Mouse (Mus musculus) right cerebral cortex, postnatal 14 days (tissue): ENCODE measurements around the gene Xrra1.
"Not testable (repeated sequence)": the region's sequence is repeated elsewhere in the genome, so short reads cannot be mapped to it uniquely, and the experiment has no call there.

Source experiments
- DNase-seq: peaks from one replicate; pipeline ENCODE4 v3.0.0; 2022

Gene Xrra1

DNA sequence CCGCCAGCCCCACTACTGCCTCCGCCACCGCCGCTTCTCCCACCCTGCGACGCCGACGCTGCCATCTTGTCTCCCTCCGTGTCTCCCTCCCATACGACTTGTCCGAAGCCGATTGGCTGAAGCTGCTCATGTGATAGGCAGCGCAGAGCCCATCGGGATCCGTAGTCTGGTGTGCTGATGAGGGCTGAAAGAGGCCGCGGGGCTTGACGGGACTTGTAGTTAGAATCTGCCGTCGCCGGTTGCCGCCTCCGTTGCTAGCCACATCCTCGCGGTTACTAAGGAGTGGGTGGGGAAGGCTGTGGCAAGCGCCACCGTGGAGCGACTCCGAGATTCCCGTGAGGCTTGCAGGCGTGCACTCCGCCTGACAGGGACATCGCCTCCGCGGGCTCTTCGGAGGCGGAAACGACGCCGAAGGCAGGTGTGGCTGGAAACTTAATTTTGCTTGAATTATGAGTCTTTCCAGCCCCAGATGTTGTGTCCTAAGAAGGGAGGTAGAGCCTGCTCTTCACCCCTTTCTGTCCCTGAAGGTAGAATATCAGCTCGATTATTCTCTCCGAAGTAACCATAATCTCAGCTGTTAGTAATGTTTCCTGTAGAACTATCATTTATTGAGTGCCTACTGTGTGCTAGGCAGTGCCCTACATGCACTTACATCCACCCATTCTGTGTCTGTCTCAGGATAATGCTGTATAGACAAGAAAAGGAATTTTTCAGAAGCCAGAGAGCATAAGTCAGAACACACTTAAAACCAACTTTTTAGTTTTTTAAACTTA, at the start of gene Xrra1:
Xrra1 (plus strand) TSS at position 304 of the 773 bp plus-strand sequence.
- peak; percentile 98 for DNase-seq

DNA sequence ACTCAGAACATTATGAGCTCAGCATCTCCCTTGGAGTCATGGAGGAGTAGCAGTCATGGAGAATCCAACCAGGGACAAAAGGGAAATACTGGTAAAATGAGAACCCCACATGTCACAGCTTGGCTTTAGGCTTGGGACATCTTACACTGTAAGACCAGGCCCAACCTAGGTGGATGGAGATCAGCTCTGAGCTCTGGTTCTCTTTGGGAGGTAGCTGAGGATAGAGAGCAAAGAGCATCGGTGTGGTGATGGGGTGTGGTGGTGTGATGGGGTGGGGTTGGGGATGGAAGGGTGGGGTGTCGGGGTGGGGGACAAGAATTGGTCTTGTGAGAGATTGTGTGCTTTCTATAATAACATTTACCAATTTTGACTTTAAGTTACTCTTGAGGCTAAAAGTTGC, 48.1 kb upstream of the Xrra1 start:
- no peak for DNase-seq

DNA sequence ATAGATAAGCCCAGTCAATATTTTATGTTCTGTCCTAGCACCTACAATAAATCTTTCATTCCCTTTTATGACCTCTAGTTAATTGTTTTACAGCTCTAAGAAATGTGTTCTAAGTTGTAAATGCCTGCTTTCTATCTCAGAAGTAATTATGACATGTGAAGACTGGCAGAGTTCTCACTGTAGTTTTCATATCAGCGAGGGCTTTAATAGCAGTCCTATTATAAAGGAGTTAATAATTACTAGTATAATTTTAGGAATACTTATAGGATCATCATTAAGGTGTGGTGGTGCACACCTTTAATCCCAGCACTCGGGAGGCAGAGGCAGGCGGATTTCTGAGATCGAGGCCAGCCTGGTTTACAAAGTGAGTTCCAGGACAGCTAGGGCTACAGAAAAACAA, 47.3 kb upstream of the Xrra1 start:
- DNase-seq, result no peak

DNA sequence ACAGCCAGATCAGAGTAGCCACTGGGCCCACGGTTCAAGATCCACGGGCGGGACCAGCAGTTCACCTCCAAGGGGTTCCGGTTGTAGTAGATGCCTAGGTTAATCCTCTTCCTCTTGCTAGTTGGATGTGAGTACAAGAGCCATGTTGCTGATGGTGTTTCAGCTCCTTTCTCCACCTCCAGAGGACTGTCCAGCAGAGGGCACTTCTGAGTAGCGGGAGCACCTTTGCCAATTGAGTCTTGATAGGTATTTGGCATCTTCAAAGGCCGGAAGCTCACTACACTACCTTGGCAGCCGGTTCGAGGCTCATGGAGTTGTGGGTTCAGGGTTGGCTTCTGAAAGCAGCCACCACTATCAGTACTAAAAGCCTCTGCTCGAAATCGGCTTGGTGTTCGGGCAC, 45.5 kb upstream of the Xrra1 start:
- no peak for DNase-seq

DNA sequence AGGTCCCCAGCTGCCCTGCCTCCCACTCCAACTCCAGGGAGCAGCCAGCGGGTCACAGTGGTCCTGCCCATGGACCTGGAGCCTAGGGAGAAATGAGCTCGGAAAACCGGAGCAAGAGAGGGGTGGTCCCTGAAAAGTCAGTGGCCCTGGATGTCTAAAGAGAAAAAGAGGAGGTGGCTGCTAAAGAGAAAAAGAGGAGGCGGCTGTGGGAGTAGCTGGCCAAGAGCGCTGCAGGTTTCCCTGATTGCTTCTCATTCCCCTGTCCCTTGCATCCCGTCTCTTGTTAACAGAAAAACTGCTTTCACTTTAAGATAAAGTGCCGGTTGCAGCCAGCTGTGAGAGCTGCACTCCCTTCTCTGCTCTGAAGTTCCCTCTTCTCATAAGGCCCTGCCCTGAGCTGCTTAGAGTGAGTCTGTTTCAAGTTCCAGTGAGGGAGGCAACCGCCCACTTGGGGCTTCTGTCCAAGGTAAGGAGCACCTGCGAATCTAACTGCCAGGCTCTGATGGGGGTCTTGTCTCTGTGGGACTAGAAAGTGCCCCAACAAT, 40.7 kb upstream of the Xrra1 start:
- not testable (repeated sequence) for DNase-seq

DNA sequence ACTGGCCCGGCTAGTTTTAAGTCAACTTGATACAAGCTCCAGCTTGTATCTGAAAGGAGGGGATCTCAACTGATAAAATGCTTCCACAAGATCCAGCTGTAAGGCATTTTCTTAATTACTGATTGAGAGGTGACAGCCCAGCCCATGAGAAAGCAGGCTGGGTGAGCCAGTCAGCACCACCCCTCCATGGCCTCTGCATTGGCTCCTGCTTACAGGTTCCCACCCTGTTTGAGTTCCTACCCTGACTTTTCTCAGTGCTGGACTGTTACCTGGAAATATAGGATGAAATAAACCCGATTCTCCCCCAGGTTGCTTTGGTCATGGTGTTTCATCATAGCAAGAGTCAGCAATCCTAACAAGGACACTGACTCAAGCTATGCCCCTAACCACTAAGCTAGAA, 37.0 kb upstream of the Xrra1 start:
- DNase-seq, result no peak

DNA sequence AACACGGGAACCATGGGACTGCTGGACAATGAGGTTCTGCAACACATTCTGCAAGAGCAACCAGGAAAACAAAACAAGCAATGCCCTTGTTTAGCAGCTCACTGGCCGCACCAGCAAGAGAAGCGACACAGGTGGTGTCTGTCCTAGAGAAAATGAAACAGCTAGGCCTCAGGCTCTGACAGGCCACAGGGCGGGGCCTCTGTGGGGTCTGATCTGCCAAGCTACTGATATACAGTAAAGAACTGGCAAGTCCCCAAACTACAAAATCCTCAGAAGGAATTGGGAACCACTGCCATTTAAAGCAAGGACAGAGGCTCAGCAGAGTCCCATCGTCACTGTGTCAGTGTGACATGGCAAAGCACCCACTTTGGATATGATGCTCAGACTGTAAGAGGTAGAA, 36.5 kb upstream of the Xrra1 start:
- no peak for DNase-seq

DNA sequence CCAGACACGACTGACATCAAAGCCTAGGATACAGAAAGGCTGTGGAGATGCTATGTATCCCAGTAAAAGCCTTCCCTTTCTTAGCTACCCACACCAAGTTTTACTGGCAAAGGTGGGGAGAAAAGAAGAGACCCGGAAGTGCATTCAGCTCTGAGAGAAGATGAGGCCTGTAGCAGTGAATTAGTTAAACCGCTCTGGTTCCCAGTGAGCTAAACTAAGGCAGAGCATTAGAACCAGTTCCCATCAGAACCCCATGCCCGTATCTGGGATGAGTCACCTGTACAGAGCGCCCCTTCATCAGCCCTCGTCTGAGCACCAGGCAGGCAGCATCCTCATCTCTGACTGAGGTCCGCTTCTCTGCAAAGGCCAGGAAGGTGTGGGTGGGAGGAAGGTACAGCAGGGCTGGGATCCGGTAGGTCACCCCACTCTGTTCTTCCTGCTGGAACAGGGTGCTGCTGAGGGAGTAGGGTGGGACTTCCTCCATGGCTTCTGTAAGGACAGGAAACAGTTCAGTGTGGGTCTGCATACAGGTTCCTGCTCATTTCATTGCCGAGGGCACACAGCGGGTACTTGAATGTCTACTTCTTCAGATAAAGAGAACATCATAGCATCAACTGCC, 35.8 kb upstream of the Xrra1 start:
- no peak for DNase-seq

DNA sequence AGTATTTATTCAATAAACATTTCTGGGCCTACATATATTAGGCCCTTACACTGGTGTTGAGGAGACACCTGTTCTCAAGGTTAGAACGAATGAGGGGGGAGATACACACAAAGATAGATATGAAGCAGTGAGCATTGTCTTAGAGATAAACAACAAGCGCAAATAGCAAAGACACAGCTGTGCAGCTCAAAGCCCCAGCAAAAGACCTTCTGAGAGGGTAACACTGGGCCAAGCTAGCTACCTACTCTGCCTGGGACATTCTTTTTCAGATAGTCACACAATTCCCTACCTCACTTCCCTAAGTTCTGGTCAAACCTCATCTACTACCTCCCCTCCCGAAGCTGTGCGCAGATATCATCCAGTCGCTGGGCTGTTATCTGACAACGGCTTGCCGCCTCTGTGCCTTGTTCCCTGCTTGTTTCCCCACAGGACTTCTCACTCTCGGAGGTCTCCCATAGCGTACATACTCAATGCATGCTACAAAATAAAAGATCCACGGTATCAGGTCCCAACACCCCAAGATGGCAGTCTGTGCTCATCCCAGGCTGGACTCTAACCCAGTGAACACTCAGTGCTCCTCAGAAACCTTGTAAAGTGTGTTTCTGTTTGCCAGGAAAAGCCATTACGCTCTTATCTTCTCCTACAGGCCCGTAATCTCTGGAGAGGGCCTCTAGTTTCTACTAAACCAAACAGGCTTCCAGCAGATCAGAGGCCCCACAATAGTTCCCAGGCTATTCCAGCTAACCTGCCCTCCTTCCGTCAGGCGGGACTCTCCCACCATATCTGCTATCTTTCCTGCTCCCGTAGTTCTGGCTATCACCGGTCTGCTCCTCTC, 34.0 kb upstream of the Xrra1 start:
- no peak for DNase-seq

DNA sequence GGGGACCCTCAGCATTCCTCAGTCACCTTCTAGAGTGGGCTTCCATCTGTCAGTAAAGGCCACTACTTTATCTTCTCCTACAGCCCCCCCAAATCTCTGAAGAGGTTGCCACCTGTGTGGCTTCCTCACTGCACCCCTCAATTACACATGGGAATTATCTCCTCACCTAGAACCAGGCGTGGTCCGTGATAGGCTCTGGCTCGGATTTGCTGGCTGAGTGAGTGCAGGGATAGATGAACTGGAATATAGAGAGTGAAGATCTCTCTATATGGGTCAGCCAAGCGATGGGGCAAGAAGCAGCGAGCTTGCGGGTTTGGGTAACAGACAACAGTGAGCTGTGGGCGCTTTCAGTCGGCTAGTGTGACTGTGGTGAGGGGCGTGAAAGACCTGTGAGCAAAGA, 33.4 kb upstream of the Xrra1 start:
- DNase-seq, result no peak

DNA sequence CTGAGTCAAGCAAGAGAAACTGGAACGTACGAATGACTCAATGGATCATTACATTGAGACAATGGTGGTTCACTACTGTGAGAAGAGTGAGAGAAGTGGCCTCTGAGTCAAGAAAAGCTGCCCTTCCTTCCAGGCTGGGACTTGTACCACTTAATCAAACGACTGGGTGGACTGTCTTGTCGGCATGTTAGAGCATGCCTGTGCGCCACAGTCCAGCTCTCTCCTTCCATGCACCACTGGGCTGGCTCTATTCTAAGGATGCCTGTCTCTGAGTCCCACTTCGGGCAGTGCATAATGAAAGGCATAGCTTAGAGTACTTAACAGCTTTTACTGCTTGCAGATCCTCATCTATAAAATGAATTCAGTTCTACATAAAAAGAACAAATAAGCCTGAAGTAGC, 32.8 kb upstream of the Xrra1 start:
- DNase-seq, result no peak

DNA sequence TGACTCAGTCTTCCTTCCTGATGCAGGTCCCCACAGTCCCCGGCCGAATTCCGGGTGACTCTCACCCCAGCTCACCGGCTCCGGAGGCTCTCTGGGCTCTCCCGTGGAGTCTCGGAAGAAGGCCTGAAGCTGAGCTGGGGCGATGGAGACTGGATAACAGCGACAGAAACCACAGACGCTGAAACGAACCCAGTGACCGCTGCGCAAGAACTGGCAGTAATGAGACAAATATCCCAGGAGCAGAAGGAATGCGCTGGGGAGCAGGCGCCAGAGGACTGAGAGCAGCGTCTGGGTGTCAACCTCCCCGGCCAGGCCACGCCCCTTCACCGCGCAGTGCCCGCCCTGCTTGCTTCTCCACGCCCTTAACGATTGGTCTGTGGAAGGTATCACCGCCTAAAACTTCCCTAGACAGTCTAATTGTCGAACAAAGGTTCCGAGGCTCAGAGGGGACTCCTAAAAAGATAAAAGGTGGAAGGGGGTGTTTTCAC, 30.8 kb upstream of the Xrra1 start, which contains the start of gene Neu3:
Neu3 (minus strand) TSS at position 335 of the 488 bp plus-strand sequence.
- DNase-seq, result peak; percentile 87

DNA sequence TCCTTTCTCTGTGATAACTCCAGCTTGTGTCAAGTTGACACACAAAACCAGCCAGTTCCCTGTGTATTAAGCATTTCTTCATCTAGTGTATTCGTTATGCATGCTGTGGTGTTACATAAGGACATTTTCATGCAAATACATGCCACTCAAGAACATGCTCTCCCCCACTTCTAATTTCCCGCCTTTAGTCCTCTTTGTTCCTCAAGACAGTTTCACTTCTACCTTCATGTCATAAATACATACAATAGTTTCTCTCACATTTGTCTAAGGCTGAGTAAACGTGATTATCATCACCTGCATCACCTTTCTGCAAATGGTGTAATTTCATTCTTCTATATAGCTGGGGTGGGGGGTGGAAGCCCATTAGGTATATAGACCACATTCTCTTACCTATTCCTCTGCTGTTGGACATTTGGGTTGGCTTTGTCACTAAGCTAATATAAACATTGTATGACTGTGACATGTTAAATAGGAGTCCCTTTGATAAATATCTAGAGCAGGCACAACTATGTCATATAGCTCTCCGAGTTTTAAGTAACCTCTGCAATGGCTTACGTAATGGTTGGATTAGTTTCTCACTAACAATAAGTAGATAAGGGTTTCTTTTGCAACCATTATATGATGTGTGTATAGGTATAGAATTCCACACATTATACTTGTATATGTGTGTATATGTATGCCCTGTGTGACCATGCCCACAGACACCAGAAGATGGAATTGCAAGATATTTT, 25.6 kb upstream of the Xrra1 start:
- no peak for DNase-seq

DNA sequence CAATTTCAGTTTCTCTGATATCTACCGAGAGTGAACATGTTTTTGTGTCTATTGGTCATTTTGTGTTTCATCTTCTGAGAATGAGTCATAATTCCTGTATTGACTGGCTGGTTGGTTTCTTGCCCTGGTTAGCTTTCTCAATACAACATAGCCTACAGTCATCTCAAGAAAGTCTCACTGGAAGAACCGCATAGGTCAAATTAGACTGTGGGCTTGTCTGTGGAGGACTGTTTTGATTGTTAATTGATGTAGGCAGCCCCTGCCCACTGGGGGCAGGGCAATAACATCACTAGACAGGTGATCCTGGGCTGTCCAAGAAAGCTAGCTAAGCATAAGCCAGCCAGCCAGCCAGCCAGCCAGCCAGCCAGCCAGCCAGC, 25.1 kb upstream of the Xrra1 start:
- DNase-seq, result no peak

DNA sequence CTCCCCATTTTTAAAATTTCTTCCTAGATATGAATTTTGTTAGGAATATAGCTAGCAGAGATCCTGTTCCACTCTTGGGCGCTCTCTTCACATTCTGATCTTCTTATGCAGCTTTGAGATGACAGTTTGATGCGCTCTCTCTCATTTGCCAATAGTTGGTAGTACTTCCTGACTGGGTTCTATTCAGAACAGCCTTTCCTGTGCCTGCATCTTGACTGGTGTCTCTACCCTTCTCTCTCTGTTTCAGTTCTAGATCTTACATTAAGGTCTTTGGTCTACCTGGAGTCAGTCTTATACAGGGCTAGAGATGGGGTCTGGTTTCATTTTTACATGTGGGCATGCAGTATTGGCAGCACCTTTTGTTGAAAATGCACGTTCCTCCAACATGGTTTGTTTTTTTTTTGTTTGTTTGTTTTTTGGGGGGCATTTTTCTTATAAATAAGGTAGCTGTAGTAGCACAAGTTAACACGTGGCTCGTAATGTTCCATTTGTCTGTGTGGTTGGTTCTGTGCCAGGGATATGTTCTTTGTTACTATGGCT, 24.5 kb upstream of the Xrra1 start:
- no peak for DNase-seq

DNA sequence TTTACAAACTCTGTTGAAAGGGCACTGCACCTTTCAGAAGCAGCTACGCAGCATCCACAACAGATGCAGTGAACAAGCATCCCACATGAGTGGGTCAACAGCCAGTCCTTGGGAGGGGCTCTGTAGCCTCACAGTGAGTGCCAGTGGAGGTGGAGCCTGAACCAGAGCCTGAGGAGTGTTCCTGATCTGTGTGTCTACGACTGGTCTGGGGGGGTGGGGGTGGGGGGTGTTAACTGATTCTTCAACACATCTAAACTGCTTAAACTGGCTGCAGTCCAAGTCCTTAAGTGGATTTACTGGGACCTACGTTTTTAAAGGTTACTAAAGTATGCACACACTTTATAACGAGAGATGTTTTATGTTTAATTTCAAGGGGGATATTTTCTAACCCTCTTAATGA, 22.1 kb upstream of the Xrra1 start:
- no peak for DNase-seq

DNA sequence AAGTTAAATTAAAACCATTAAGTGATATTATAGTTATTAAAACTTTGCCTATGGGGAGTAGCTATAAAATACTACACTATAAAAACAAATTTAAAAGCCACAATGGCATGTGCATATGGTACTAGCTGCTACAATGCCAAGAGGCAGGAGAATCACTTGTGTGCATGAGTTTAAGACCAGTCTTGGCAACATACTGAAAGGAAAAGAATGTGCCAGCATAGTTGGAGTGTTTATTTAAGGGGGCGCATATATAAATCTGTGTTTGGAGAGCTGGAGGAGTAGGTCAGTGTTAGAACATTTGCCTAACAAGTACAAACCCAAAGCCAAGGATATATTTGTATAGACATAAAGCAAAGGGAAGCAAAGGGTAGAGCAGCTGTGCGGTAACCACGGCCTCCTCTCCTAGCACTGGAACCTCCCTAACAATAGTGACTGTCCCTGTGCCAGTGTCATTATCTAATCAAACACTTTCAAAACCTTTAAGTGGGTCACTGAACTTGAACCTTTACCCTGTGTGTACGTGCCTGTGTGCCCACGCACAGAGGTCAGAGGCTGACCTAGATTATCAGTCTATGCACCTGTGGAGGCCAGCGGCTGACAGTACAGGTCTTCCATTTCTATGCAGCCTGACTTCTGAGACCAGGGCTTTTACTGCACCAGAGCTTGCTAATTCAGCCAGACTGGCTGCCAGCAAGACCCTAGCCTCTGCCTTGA, 21.4 kb upstream of the Xrra1 start:
- DNase-seq, result no peak

DNA sequence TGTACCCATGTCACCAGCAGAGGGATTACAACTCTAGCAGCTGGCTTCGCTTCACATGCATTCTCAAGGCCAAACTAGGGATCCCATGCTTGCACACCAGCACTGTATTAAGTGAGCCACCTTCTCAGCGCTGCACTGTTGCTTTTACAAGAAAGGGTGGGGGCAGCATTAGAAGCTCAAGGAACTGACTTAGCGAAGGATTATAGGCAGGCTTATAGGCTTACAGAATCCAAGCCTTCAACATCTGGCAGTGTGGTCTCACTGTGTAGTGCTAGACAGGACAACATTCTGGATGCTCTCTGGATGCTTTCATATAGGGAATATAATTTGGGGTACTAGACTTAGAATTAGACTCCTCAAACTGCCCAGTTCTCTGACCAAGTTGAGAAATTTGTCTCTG, 20.7 kb upstream of the Xrra1 start:
- no peak for DNase-seq

DNA sequence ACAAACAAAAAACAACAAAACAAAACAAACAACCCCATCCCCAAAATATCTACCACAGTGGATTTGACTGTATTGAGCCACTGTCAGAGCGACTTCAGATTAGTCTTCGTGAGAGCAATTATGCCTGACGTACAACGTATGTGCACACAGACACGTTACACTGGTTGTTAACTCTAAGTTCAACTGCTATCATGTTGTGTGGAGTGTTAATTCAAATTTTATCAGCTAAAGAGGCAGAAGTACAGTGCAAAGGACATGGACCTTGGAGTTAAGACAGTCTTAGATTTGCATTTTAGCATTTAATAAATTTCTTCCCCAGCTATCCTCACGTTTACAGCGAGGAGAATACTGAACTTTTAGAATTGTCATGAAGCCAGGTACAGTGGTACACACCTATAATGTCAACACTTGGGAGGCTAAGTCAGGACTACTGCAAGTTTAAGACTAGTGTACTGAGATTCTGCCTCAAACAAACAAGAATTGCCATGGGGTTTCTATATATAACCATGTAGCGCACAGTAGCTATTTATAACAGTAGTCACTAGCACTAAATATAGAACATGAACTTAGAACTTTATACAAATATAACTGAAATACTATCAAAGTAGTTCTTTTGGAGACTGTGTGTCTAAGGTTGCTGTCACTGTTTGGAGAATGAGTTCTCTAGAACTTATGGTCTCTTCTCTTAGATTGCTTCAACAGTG, 13.2 kb upstream of the Xrra1 start:
- no peak for DNase-seq

DNA sequence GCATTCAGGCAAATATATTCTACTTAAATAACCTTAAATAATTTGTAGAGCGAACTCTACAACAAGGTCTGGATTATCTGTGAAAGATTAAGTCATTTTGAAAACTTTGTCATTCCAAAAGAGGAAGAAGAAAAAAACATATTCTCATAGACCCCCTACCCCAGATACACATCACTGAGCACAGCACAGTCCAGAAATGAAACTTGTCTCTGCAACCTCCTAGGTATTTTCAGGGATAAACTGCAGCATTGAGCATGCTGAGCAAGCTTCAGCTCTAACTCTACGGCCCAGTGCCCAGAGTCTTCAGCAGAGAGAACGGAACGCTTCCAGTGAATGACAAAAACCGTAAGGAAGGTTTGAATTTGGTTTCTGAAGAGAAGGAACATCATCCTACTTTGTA, 8.4 kb upstream of the Xrra1 start:
- DNase-seq, result no peak

DNA sequence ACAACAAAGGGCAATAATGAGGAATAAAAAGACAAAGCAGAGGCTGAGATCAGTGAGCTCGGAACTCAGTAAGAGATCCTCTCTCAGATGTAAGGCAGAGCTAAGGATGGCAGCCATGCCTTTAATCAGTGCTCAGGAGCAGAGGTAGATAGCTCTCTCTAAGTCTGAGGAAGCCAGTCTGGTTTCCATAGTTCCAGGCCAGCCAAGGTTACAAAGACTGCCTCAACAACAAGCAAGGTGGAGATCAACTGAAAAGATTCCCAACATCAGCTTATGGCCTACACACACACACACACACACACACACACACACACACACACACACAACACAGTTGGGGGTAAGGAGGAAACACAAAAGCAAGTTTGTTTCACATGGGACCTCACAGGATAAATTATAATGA, 7.8 kb upstream of the Xrra1 start:
- DNase-seq, result no peak
